Mouse (Mus musculus): ENCODE data around the gene Pdgfra.

The Pdgfra gene

GRCm38 (mm10) chr5:75155741-75156553 lies 3.9 kb downstream of the Pdgfra start:
- DNase-seq (ENCODE audit: extremely low spot score, low spot score) = peak; percentile 88

- peak; percentile 72 for DNase-seq (ENCODE audit: extremely low spot score, low spot score)
Measured at GRCm38 (mm10) chr5:75156554-75157036, 4.5 kb downstream of the Pdgfra start.

- DNase-seq (ENCODE audit: extremely low spot score, low spot score) = peak; percentile 53
Measured at GRCm38 (mm10) chr5:75157038-75157437, 4.9 kb downstream of the Pdgfra start.

- no peak for DNase-seq (ENCODE audit: extremely low spot score, low spot score)
Measured at GRCm38 (mm10) chr5:75160530-75161170, 8.6 kb downstream of the Pdgfra start.

GRCm38 (mm10) chr5:75161586-75161985 lies 9.5 kb downstream of the Pdgfra start:
- no peak for DNase-seq (ENCODE audit: extremely low spot score, low spot score)

GRCm38 (mm10) chr5:75163289-75163951 lies 11.3 kb downstream of the Pdgfra start:
- DNase-seq (ENCODE audit: extremely low spot score, low spot score) = no peak

GRCm38 (mm10) chr5:75164688-75165087 lies 12.6 kb downstream of the Pdgfra start:
- DNase-seq (ENCODE audit: extremely low spot score, low spot score) = no peak

GRCm38 (mm10) chr5:75169837-75170236 lies 17.7 kb downstream of the Pdgfra start:
- no peak for DNase-seq (ENCODE audit: extremely low spot score, low spot score)

- no peak for DNase-seq (ENCODE audit: extremely low spot score, low spot score)
Measured at GRCm38 (mm10) chr5:75171859-75172258, 19.8 kb downstream of the Pdgfra start.

- no peak for DNase-seq (ENCODE audit: extremely low spot score, low spot score)
Measured at GRCm38 (mm10) chr5:75179249-75179648, 27.2 kb downstream of the Pdgfra start.

GRCm38 (mm10) chr5:75179726-75180290 lies 27.7 kb downstream of the Pdgfra start:
- no peak for DNase-seq (ENCODE audit: extremely low spot score, low spot score)

- DNase-seq (ENCODE audit: extremely low spot score, low spot score) = no peak
Measured at GRCm38 (mm10) chr5:75183653-75184052, 31.6 kb downstream of the Pdgfra start.

- DNase-seq (ENCODE audit: extremely low spot score, low spot score) = no peak
Measured at GRCm38 (mm10) chr5:75184112-75184511, 32.0 kb downstream of the Pdgfra start.

- DNase-seq (ENCODE audit: extremely low spot score, low spot score) = no peak
Measured at GRCm38 (mm10) chr5:75184693-75185235, 32.7 kb downstream of the Pdgfra start.

- DNase-seq (ENCODE audit: extremely low spot score, low spot score) = no peak
Measured at GRCm38 (mm10) chr5:75185584-75185983, 33.5 kb downstream of the Pdgfra start.

GRCm38 (mm10) chr5:75189319-75189987 lies 37.4 kb downstream of the Pdgfra start:
- DNase-seq (ENCODE audit: extremely low spot score, low spot score) = no peak

GRCm38 (mm10) chr5:75193107-75193506 lies 41.0 kb downstream of the Pdgfra start:
- no peak for DNase-seq (ENCODE audit: extremely low spot score, low spot score)

GRCm38 (mm10) chr5:75198413-75198812 lies 46.3 kb downstream of the Pdgfra start:
- no peak for DNase-seq (ENCODE audit: extremely low spot score, low spot score)

- no peak for DNase-seq (ENCODE audit: extremely low spot score, low spot score)
Measured at GRCm38 (mm10) chr5:75199698-75200365, 47.7 kb downstream of the Pdgfra start.

- DNase-seq (ENCODE audit: extremely low spot score, low spot score) = no peak
Measured at GRCm38 (mm10) chr5:75200366-75200724, 48.3 kb downstream of the Pdgfra start.
